Mouse (Mus musculus) ES-Bruce4 (cell line): ENCODE measurements at regions not wholly inside any gene's neighbourhood (a gene's known extent, or its start where the extent isn't known, plus 50 kb on each side); places are given as distances from the start of the nearest gene placed in this dataset.

Source experiments
- CTCF ChIP-seq: IDR thresholded peaks from one replicate; pipeline ENCODE4 v1.8.1; 2011; ENCODE audit warnings: low read depth, low read length
- EP300 ChIP-seq: IDR thresholded peaks from 2 replicates; pipeline ENCODE4 v1.6.1; 2011; ENCODE audit warnings: low read depth, low read length; ENCODE audit not compliant: insufficient read depth

DNA sequence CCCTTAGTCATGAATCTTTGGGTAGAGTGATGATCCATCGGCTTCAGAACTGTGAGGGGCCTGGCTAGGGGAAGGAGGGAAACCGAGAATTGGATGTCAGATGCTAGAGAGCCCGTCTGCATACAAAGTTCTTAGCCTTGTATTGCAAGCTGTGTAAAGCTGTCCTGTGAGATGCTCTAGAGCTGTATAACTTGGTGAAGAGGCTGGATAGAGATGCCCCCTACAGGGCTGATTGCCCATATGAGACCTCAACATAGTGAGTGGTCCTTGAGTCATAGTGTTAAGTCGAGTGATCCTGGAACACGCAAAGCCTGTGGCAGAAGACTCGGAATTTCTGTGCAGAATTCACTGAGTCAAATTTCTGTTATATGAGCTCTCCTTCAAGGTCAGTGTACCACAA, 334.8 kb downstream of the Mycn start:
- TF ChIP-seq EP300 (no peak), CTCF (no peak)
